Mouse (Mus musculus): ENCODE data around the gene Shank3. TPM values are rescaled to one million over a fixed set of nuclear protein-coding genes. Genes with fewer than 3 reads are reported as not detected.

Shank3 gene
- 1.7 and 2.0 TPM in 2 replicates for polyA plus RNA-seq (2015; fragmentation: Nextera tagmentation; extraction: Ambion mirVana)

GRCm38 (mm10) chr15:89498961-89499688 is at the start of gene Shank3:
TSS of gene Shank3 (plus strand) at chr15:89499623.
- WGBS = under 1% methylated on average over 39 of the region's 72 CpGs
- Histone ChIP-seq H3K4me1 (peaks cover 26% of the 10 kb centered on the region), H3K27me3 (replicated peaks) (peaks cover 67% of the 10 kb centered on the region), H3K9ac (peak within 1 kb of the TSS; percentile 89), H3K36me3 (peaks cover 21% of the 10 kb centered on the region), H3K27ac (replicated peaks) (peak within 1 kb of the TSS; percentile 85), H3K4me2 (peak within 1 kb of the TSS; percentile 90), H3K9me3 (no peaks in the 10 kb centered on the region), H3K4me3 (peak within 1 kb of the TSS; percentile 64)
- ATAC-seq (ENCODE audit: extremely low read depth, insufficient number of reproducible peaks, low FRiP score, low TSS enrichment) = 0 out of 2 replicates have a peak, but pooled peaks have one; percentile 9

- peaks cover 13% of the 10 kb centered on the region for H3K4me1 ChIP-seq
- no peak overlapping the region for H3K27ac ChIP-seq (replicated peaks)
- no peaks in the 10 kb centered on the region for H3K36me3 ChIP-seq
- 5% methylated on average over 15 of the region's 24 CpGs for WGBS
- no peak overlapping the region for H3K9ac ChIP-seq
- ATAC-seq (ENCODE audit: extremely low read depth, insufficient number of reproducible peaks, low FRiP score, low TSS enrichment) = no peak
- H3K4me2 ChIP-seq = peak overlapping the region; percentile 86
- H3K4me3 ChIP-seq = peak overlapping the region; percentile 51
- H3K9me3 ChIP-seq = no peaks in the 10 kb centered on the region
- peaks cover 76% of the 10 kb centered on the region for H3K27me3 ChIP-seq (replicated peaks)
Observed at GRCm38 (mm10) chr15:89452906-89453864, 46.2 kb upstream of the Shank3 start.

- H3K9ac ChIP-seq = peak within 1 kb of the TSS; percentile 2; the same call in 1 of the 2 replicates
- no peak within 1 kb of the TSS for H3K27ac ChIP-seq (replicated peaks)
- no peaks in the 10 kb centered on the region for H3K36me3 ChIP-seq
- 2% methylated on average over 53 of the region's 53 CpGs for WGBS
- no peak; the same call in 1 of the 2 replicates for ATAC-seq (ENCODE audit: extremely low read depth, insufficient number of reproducible peaks, low FRiP score, low TSS enrichment)
- peak within 1 kb of the TSS; percentile 51 for H3K4me3 ChIP-seq
- peaks cover 81% of the 10 kb centered on the region for H3K27me3 ChIP-seq (replicated peaks)
- peak within 1 kb of the TSS; percentile 86 for H3K4me2 ChIP-seq
- H3K4me1 ChIP-seq = peaks cover 13% of the 10 kb centered on the region
- no peaks in the 10 kb centered on the region for H3K9me3 ChIP-seq
Observed at GRCm38 (mm10) chr15:89453865-89454478, 45.5 kb upstream of the Shank3 start, which contains the start of gene Mapk8ip2. TSS of gene Mapk8ip2 (plus strand) at chr15:89453913.

- H3K27ac ChIP-seq (replicated peaks) = no peak overlapping the region
- H3K9me3 ChIP-seq = no peaks in the 10 kb centered on the region
- no peak overlapping the region; the same call in 1 of the 2 replicates for H3K4me3 ChIP-seq
- H3K4me2 ChIP-seq = 0 out of 2 replicates have a peak overlapping the region, but pooled peaks have one; percentile 86
- H3K36me3 ChIP-seq = no peaks in the 10 kb centered on the region
- no peak overlapping the region for H3K9ac ChIP-seq
- H3K4me1 ChIP-seq = peaks cover 13% of the 10 kb centered on the region
- ATAC-seq (ENCODE audit: extremely low read depth, insufficient number of reproducible peaks, low FRiP score, low TSS enrichment) = no peak
- 30% methylated on average over 4 of the region's 6 CpGs for WGBS
- peaks cover 82% of the 10 kb centered on the region for H3K27me3 ChIP-seq (replicated peaks)
Observed at GRCm38 (mm10) chr15:89454857-89455256, 44.6 kb upstream of the Shank3 start.

GRCm38 (mm10) chr15:89455642-89456041 is 43.8 kb upstream of the Shank3 start:
- WGBS = 61% methylated on average over 6 of the region's 6 CpGs
- no peak overlapping the region for H3K4me2 ChIP-seq
- H3K4me1 ChIP-seq = peaks cover 13% of the 10 kb centered on the region
- H3K36me3 ChIP-seq = no peaks in the 10 kb centered on the region
- no peak for ATAC-seq (ENCODE audit: extremely low read depth, insufficient number of reproducible peaks, low FRiP score, low TSS enrichment)
- no peaks in the 10 kb centered on the region for H3K9me3 ChIP-seq
- H3K27ac ChIP-seq (replicated peaks) = no peak overlapping the region
- no peak overlapping the region for H3K9ac ChIP-seq
- peaks cover 87% of the 10 kb centered on the region for H3K27me3 ChIP-seq (replicated peaks)
- no peak overlapping the region for H3K4me3 ChIP-seq

GRCm38 (mm10) chr15:89458942-89459341 is 40.5 kb upstream of the Shank3 start:
- H3K4me2 ChIP-seq = no peak overlapping the region
- no peaks in the 10 kb centered on the region for H3K36me3 ChIP-seq
- peaks cover 7% of the 10 kb centered on the region for H3K4me1 ChIP-seq
- no peak overlapping the region for H3K9ac ChIP-seq
- H3K4me3 ChIP-seq = no peak overlapping the region
- peaks cover 79% of the 10 kb centered on the region for H3K27me3 ChIP-seq (replicated peaks)
- WGBS = 82% methylated on average over 15 of the region's 15 CpGs
- no peak for ATAC-seq (ENCODE audit: extremely low read depth, insufficient number of reproducible peaks, low FRiP score, low TSS enrichment)
- no peak overlapping the region for H3K27ac ChIP-seq (replicated peaks)
- no peaks in the 10 kb centered on the region for H3K9me3 ChIP-seq

- no peak overlapping the region for H3K4me3 ChIP-seq
- 72% methylated on average over 7 of the region's 7 CpGs for WGBS
- no peaks in the 10 kb centered on the region for H3K36me3 ChIP-seq
- no peak overlapping the region for H3K9ac ChIP-seq
- H3K4me1 ChIP-seq = no peaks in the 10 kb centered on the region
- H3K27ac ChIP-seq (replicated peaks) = no peak overlapping the region
- ATAC-seq (ENCODE audit: extremely low read depth, insufficient number of reproducible peaks, low FRiP score, low TSS enrichment) = no peak
- H3K4me2 ChIP-seq = no peak overlapping the region
- peaks cover 70% of the 10 kb centered on the region for H3K27me3 ChIP-seq (replicated peaks)
- no peaks in the 10 kb centered on the region for H3K9me3 ChIP-seq
Observed at GRCm38 (mm10) chr15:89459821-89460220, 39.6 kb upstream of the Shank3 start.

GRCm38 (mm10) chr15:89460298-89460697 is 39.1 kb upstream of the Shank3 start:
- ATAC-seq (ENCODE audit: extremely low read depth, insufficient number of reproducible peaks, low FRiP score, low TSS enrichment) = no peak
- 41% methylated on average over 10 of the region's 10 CpGs for whole genome bisulfite sequencing
- peaks cover 65% of the 10 kb centered on the region for H3K27me3 ChIP-seq (replicated peaks)
- no peaks in the 10 kb centered on the region for H3K4me1 ChIP-seq
- no peak overlapping the region for H3K27ac ChIP-seq (replicated peaks)
- no peak overlapping the region for H3K4me3 ChIP-seq
- no peaks in the 10 kb centered on the region for H3K36me3 ChIP-seq
- no peak overlapping the region for H3K9ac ChIP-seq
- no peaks in the 10 kb centered on the region for H3K9me3 ChIP-seq
- H3K4me2 ChIP-seq = no peak overlapping the region

- no peak overlapping the region for H3K27ac ChIP-seq (replicated peaks)
- H3K9ac ChIP-seq = no peak overlapping the region
- no peaks in the 10 kb centered on the region for H3K36me3 ChIP-seq
- WGBS = 67% methylated on average over 15 of the region's 15 CpGs
- H3K4me3 ChIP-seq = no peak overlapping the region
- H3K27me3 ChIP-seq (replicated peaks) = peaks cover 55% of the 10 kb centered on the region
- H3K9me3 ChIP-seq = no peaks in the 10 kb centered on the region
- no peak overlapping the region for H3K4me2 ChIP-seq
- ATAC-seq (ENCODE audit: extremely low read depth, insufficient number of reproducible peaks, low FRiP score, low TSS enrichment) = no peak
- no peaks in the 10 kb centered on the region for H3K4me1 ChIP-seq
Observed at GRCm38 (mm10) chr15:89461321-89461720, 38.1 kb upstream of the Shank3 start.

GRCm38 (mm10) chr15:89462176-89462575 is 37.2 kb upstream of the Shank3 start:
- no peak for ATAC-seq (ENCODE audit: extremely low read depth, insufficient number of reproducible peaks, low FRiP score, low TSS enrichment)
- Histone ChIP-seq H3K27me3 (replicated peaks) (peaks cover 47% of the 10 kb centered on the region), H3K27ac (replicated peaks) (no peak overlapping the region), H3K36me3 (no peaks in the 10 kb centered on the region), H3K4me2 (no peak overlapping the region), H3K9me3 (no peaks in the 10 kb centered on the region), H3K9ac (no peak overlapping the region), H3K4me1 (no peaks in the 10 kb centered on the region), H3K4me3 (no peak overlapping the region)
- whole genome bisulfite sequencing = 65% methylated on average over 7 of the region's 7 CpGs

All from heart, embryonic 13.5 days (tissue).